Mouse (Mus musculus) cerebellum, postnatal 10 days (tissue): ENCODE data around the gene Dedd2.

Experiments used
- DNase-seq, 2 experiments: peaks; one replicate each; pipeline ENCODE4 v3.0.0; 2021; ENCODE audit warnings: mixed read lengths in 2 of 2

Gene Dedd2

GRCm38 (mm10) chr7:25218705-25219415 lies 1.6 kb downstream of the Dedd2 start:
- DNase-seq, result peak; percentile 86 to 88

- DNase-seq, result no peak
Measured at GRCm38 (mm10) chr7:25217653-25218395, 2.6 kb downstream of the Dedd2 start.

GRCm38 (mm10) chr7:25214172-25214571 lies 6.2 kb downstream of the Dedd2 start:
- DNase-seq, result no peak

- DNase-seq, result no peak
Measured at GRCm38 (mm10) chr7:25213099-25213498, 7.3 kb downstream of the Dedd2 start.

- DNase-seq, result no peak
Measured at GRCm38 (mm10) chr7:25210482-25210881, 9.9 kb downstream of the Dedd2 start.

- DNase-seq, result no peak
Measured at GRCm38 (mm10) chr7:25209161-25209622, 11.2 kb downstream of the Dedd2 start.

- peak; percentile 71 to 75 for DNase-seq
Measured at GRCm38 (mm10) chr7:25206094-25206830, 14.2 kb downstream of the Dedd2 start.

- no peak for DNase-seq
Measured at GRCm38 (mm10) chr7:25205355-25206093, 14.9 kb downstream of the Dedd2 start.

- no peak for DNase-seq
Measured at GRCm38 (mm10) chr7:25203624-25204023, 16.8 kb downstream of the Dedd2 start.

- DNase-seq, result no peak
Measured at GRCm38 (mm10) chr7:25197384-25198018, 22.9 kb downstream of the Dedd2 start.

GRCm38 (mm10) chr7:25196107-25196506 lies 24.3 kb downstream of the Dedd2 start:
- DNase-seq, result no peak

GRCm38 (mm10) chr7:25195148-25195547 lies 25.3 kb downstream of the Dedd2 start:
- DNase-seq, result no peak

GRCm38 (mm10) chr7:25192110-25192509 lies 28.3 kb downstream of the Dedd2 start:
- peak in 1 of 2 experiments; percentile 54 for DNase-seq

- no peak for DNase-seq
Measured at GRCm38 (mm10) chr7:25190806-25191205, 29.6 kb downstream of the Dedd2 start.

- peak; percentile 96 to 97 for DNase-seq
Measured at GRCm38 (mm10) chr7:25187662-25188650, 32.5 kb downstream of the Dedd2 start.

GRCm38 (mm10) chr7:25184091-25184490 lies 36.3 kb downstream of the Dedd2 start:
- no peak for DNase-seq

GRCm38 (mm10) chr7:25181814-25182213 lies 38.6 kb downstream of the Dedd2 start:
- no peak for DNase-seq

GRCm38 (mm10) chr7:25181331-25181790 lies 39.1 kb downstream of the Dedd2 start:
- peak; percentile 78 to 82 for DNase-seq

- peak in 1 of 2 experiments; percentile 26 for DNase-seq
Measured at GRCm38 (mm10) chr7:25180512-25180911, 39.9 kb downstream of the Dedd2 start.

GRCm38 (mm10) chr7:25179606-25180161 lies 40.7 kb downstream of the Dedd2 start, which contains the start of gene Pou2f2:
Gene Pou2f2 (minus strand): TSS chr7:25179726.
- peak; percentile 92 to 95 for DNase-seq
